Mouse (Mus musculus) small intestine, adult 2 months (tissue): Measurements from ENCODE around the gene Znrf2.

ENCODE experiments used
- CTCF ChIP-seq: fragments of 200-500 bp; IDR thresholded peaks from 2 replicates; pipeline ENCODE4 v1.5.1; 2012; ENCODE audit warnings: low read depth, mild to moderate bottlenecking, control low read depth, inconsistent platforms, low read length, moderate library complexity, mixed read lengths; ENCODE audit not compliant: insufficient replicate concordance, insufficient read length; ENCODE audit errors: extremely low read depth
- POLR2A ChIP-seq: fragments of 200-500 bp; IDR thresholded peaks from 2 replicates; pipeline ENCODE4 v1.6.1; 2012; ENCODE audit warnings: low read depth, mild to moderate bottlenecking, control low read depth, inconsistent platforms, low read length, moderate library complexity

DNA sequence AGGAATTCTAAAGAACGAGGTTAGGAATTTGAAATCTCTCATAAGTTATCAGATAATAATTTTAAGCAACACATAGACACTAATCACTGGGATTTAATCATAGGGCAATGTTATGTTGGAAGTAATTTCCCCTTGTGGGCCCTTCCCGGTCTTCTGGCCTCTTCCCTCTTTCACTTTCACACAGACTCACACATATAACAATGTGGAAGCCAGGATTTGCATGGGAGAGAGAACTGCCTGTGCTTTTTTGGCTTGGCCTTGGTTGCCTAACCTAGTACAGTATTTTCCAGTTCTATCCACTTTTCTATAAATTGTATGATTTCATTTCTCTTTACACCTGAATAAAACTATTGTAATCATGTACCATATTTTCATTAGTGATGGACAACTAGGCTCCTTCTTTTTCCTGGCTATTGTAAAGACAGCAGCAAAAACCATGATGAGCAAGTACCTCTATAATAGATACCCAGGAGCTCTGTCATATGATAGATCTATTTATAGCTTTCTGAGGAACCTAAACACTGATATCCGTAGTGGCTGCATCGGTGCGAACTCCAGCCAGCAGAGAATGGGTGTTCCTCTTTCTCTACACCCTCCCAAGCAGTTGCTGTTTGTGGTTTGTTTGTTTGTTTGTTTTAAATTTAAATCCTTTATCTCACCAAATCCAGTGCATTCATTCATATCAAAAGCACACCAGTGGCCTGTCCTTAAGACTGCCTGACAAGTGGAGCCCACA, 36.0 kb upstream of the Znrf2 start:
- TF ChIP-seq CTCF, result no peak
- no peak for TF ChIP-seq POLR2A
